ENCODE assay signal across 8 mouse cellular contexts in the genomic region with DNA sequence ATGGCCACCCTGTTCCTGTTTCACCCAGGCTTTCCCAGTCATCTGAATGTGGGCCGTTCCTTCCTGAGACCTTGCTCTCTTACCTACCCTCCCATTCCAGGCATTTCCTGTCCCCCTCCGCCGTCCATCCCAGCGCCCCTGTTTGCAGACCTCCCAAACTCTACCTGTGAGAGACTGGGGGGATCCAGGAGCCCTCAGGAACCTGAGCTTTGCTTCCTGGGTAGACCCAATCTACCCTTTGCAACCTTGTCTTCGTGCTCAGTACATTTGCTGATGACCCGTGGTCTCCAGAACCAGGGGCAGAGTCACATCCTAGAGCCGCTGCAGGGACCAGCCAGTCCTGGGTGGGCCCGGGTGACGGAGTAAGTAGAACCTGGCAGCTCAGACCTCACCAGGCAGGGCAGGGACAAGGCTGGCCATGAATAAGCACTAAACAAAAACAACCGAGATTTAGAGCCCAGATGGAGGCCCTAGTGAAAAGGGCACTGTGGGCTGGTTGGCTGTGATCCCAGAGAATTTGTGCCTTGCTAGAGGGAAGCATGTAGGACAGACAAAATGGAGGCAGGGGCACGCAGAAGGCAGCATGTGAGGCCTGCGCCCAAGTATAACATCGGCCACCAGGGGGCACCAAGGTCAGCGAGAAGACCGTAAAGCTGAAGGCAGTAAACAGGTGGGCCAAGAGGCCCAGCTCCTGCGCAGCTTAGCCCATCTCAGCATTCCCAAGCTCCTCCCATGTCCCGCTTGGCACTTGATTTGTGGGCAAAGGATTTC. TPM values are rescaled to one million over a fixed set of nuclear protein-coding genes. Genes with fewer than 3 reads are reported as not detected.
DNase-seq lines count a peak whose midpoint lies in the region; ATAC-seq and TF ChIP-seq lines count a peak whose summit lies in the region.

No protein-coding gene starts in this region.

- peak; percentile 93 for DNase-seq in c-Kit-positive CD71-positive TER-119-positive erythroid progenitor cells, embryonic 14.5 days (ENCODE audit: low spot score)
- peak; percentile 96 to 99 for DNase-seq in heart, postnatal 10 days
- peak; percentile 73 for DNase-seq in large intestine, adult 2 months (ENCODE audit: low read depth, low spot score)
- DNase-seq in liver, postnatal 0 days: peak; percentile 95
- peak; percentile 98 for DNase-seq in testis, postnatal 10 days (ENCODE audit: low spot score)

- H3K9ac ChIP-seq in forebrain, embryonic 13.5 days: no peak overlapping the region
- peak overlapping the region; percentile 81 for H3K9ac ChIP-seq in liver, postnatal 0 days (replicated peaks)
- no peak overlapping the region for H3K9ac ChIP-seq in neural tube, embryonic 14.5 days (replicated peaks; ENCODE audit: low read depth, low read length)

- no peaks in the 10 kb centered on the region for H3K27me3 ChIP-seq in E14TG2a.4 (ENCODE audit: insufficient read depth, low read length)
- H3K27me3 ChIP-seq in forebrain, embryonic 13.5 days: no peaks in the 10 kb centered on the region
- H3K27me3 ChIP-seq in liver, postnatal 0 days (ENCODE audit: insufficient read depth, low read length): no peaks in the 10 kb centered on the region
- H3K27me3 ChIP-seq in neural tube, embryonic 14.5 days (ENCODE audit: control insufficient read depth, insufficient read depth, low read length): no peaks in the 10 kb centered on the region

- TF ChIP-seq CTCF in E14TG2a.4 (conservative IDR thresholded peaks at IDR 0.05; ENCODE audit: low read length): peak; percentile 75
- peak; percentile 98 for TF ChIP-seq CTCF in liver, postnatal 0 days (IDR thresholded peaks at IDR 0.05; ENCODE audit: low read depth)

- H3K4me1 ChIP-seq in E14TG2a.4 (replicated peaks; ENCODE audit: low read depth, low read length): peaks cover 92% of the 10 kb centered on the region
- peaks cover 24% of the 10 kb centered on the region for H3K4me1 ChIP-seq in forebrain, embryonic 13.5 days
- H3K4me1 ChIP-seq in liver, postnatal 0 days (ENCODE audit: insufficient read depth): peaks cover 48% of the 10 kb centered on the region
- H3K4me1 ChIP-seq in neural tube, embryonic 14.5 days (ENCODE audit: control insufficient read depth, insufficient read depth, low read length): peaks cover 15% of the 10 kb centered on the region; the same call in 1 of the 2 replicates

- peak overlapping the region; percentile 51 for H3K27ac ChIP-seq in forebrain, embryonic 13.5 days
- peak overlapping the region; percentile 97 for H3K27ac ChIP-seq in liver, postnatal 0 days (ENCODE audit: low read depth)
- H3K27ac ChIP-seq in neural tube, embryonic 14.5 days (ENCODE audit: low read depth, low read length): peak overlapping the region; percentile 49

- peak; percentile 87 for ATAC-seq in forebrain, embryonic 13.5 days
- ATAC-seq in liver, postnatal 0 days: peak; percentile 62
- ATAC-seq in neural tube, embryonic 14.5 days (ENCODE audit: low read depth): peak; percentile 82

- no peak for TF ChIP-seq EP300 in liver, postnatal 0 days (IDR thresholded peaks at IDR 0.05; ENCODE audit: low read depth)

- peak overlapping the region; percentile 10; the same call in 1 of the 2 replicates for H3K4me2 ChIP-seq in forebrain, embryonic 13.5 days
- H3K4me2 ChIP-seq in liver, postnatal 0 days (ENCODE audit: low read depth, low read length): peak overlapping the region; percentile 87
- no peak overlapping the region for H3K4me2 ChIP-seq in neural tube, embryonic 14.5 days (ENCODE audit: low read depth, low read length)

- H3K9me3 ChIP-seq in E14TG2a.4 (ENCODE audit: low read length): no peaks in the 10 kb centered on the region
- no peaks in the 10 kb centered on the region for H3K9me3 ChIP-seq in forebrain, embryonic 13.5 days (replicated peaks)
- no peaks in the 10 kb centered on the region for H3K9me3 ChIP-seq in liver, postnatal 0 days (ENCODE audit: low read length)
- H3K9me3 ChIP-seq in neural tube, embryonic 14.5 days (ENCODE audit: control insufficient read depth, low read length): no peaks in the 10 kb centered on the region

- peak overlapping the region; percentile 75 for H3K4me3 ChIP-seq in E14TG2a.4 (replicated peaks; ENCODE audit: low read length)
- no peak overlapping the region for H3K4me3 ChIP-seq in forebrain, embryonic 13.5 days
- peak overlapping the region; percentile 58 for H3K4me3 ChIP-seq in liver, postnatal 0 days (ENCODE audit: low read depth, low read length)
- H3K4me3 ChIP-seq in neural tube, embryonic 14.5 days (ENCODE audit: low read depth, low read length): no peak overlapping the region

- intact Hi-C loops in heart, postnatal 10 days (cut with DNase I): loop anchor here (1.0 to 5.0 kb wide), 6 partner anchors 46 to 460 kb away; no protein-coding TSS in a partner anchor

- peaks cover 26% of the 10 kb centered on the region; the same call in 1 of the 2 replicates for H3K36me3 ChIP-seq in E14TG2a.4 (ENCODE audit: insufficient read depth, low read length)
- no peaks in the 10 kb centered on the region for H3K36me3 ChIP-seq in forebrain, embryonic 13.5 days (ENCODE audit: poor library complexity, severe bottlenecking)
- H3K36me3 ChIP-seq in liver, postnatal 0 days (replicated peaks; ENCODE audit: insufficient read depth, low read length): no peaks in the 10 kb centered on the region; the same call in 1 of the 2 replicates
- H3K36me3 ChIP-seq in neural tube, embryonic 14.5 days (ENCODE audit: control insufficient read depth, insufficient read depth, low read length): no peaks in the 10 kb centered on the region

- 41% methylated on average over 17 of the region's 17 CpGs for WGBS in forebrain, embryonic 13.5 days
- 40% methylated on average over 17 of the region's 17 CpGs for WGBS in large intestine, adult 2 months
- 18% methylated on average over 17 of the region's 17 CpGs for WGBS in liver, postnatal 0 days (ENCODE audit: insufficient replicate concordance)
- 35% methylated on average over 17 of the region's 17 CpGs for WGBS in neural tube, embryonic 14.5 days

RNA-seq across cellular contexts. Expression of a gene that starts 2.9 kb away (rescaled TPM):
- 0.81 and 0.83 TPM in 2 replicates for polyA plus RNA-seq in forebrain, embryonic 13.5 days (2015; fragmentation: Nextera tagmentation; extraction: Ambion mirVana)
- 1 to 10 TPM in 1 of 2 experiments, under 1 TPM in 1; 0.81 to 1.2 TPM for total RNA-seq in heart, postnatal 10 days (2021)
- 6.2 and 6.4 TPM in 2 replicates for polyA plus RNA-seq in large intestine, adult 2 months (2012; rRNA removed)
- polyA plus RNA-seq in liver, postnatal 0 days (2015; fragmentation: Nextera tagmentation; extraction: Ambion mirVana): 31.0 and 37.5 TPM in 2 replicates
- 0.62 and 0.85 TPM in 2 replicates for polyA plus RNA-seq in neural tube, embryonic 14.5 days (2014; fragmentation: Nextera tagmentation; extraction: Ambion mirVana)

RNA-seq across cellular contexts. Expression of a gene that starts 38.7 kb away (rescaled TPM):
- 0.21 TPM in 1 of 2 replicates, not detected in the other for polyA plus RNA-seq in forebrain, embryonic 13.5 days (2015; fragmentation: Nextera tagmentation; extraction: Ambion mirVana)
- not detected for total RNA-seq in heart, postnatal 10 days (2021)
- polyA plus RNA-seq in large intestine, adult 2 months (2012; rRNA removed): 10.0 and 10.1 TPM in 2 replicates
- 0.21 and 0.23 TPM in 2 replicates for polyA plus RNA-seq in liver, postnatal 0 days (2015; fragmentation: Nextera tagmentation; extraction: Ambion mirVana)
- polyA plus RNA-seq in neural tube, embryonic 14.5 days (2014; fragmentation: Nextera tagmentation; extraction: Ambion mirVana): 0.46 and 0.71 TPM in 2 replicates

RNA-seq across cellular contexts. Expression of a gene that starts 44.8 kb away (rescaled TPM):
- 217 and 236 TPM in 2 replicates for polyA plus RNA-seq in forebrain, embryonic 13.5 days (2015; fragmentation: Nextera tagmentation; extraction: Ambion mirVana)
- total RNA-seq in heart, postnatal 10 days (2021): 100 to 1,000 TPM; 630 to 639 TPM
- 203 and 264 TPM in 2 replicates for polyA plus RNA-seq in large intestine, adult 2 months (2012; rRNA removed)
- 213 and 231 TPM in 2 replicates for polyA plus RNA-seq in liver, postnatal 0 days (2015; fragmentation: Nextera tagmentation; extraction: Ambion mirVana)
- 456 and 461 TPM in 2 replicates for polyA plus RNA-seq in neural tube, embryonic 14.5 days (2014; fragmentation: Nextera tagmentation; extraction: Ambion mirVana)

Comparison
In these comparisons a context has a peak if more than half of its experiments do, and no peak if none do; other contexts are left out.
1. H3K4me3 ChIP-seq: peak in E14TG2a.4 (single experiment) and liver, postnatal 0 days (single experiment); none in forebrain, embryonic 13.5 days (single experiment) and neural tube, embryonic 14.5 days (single experiment).
2. Peak in every context shown above with its lines, with median percentiles within 50 percentile points of each other: DNase-seq, ATAC-seq and H3K27ac ChIP-seq.